Mouse (Mus musculus) intestine, embryonic 14.5 days (tissue): ENCODE measurements around the gene Cdkn2c. TPM values are rescaled to one million over a fixed set of nuclear protein-coding genes. Genes with fewer than 3 reads are reported as not detected.
A peak's percentile ranks its signal among the peaks of the same experiment; 100 is the strongest.

Experiments
- ATAC-seq: fragments of 200-750 bp; cut with Nextera tagmentation; replicated peaks from 2 replicates; pipeline ENCODE4 v1.8.0; 2017; ENCODE audit warnings: low read depth, moderate number of reproducible peaks, moderate TSS enrichment, moderate library complexity; ENCODE audit not compliant: low FRiP score, low TSS enrichment
- DNase-seq: peaks from one replicate; pipeline ENCODE4 v3.0.0-alpha.2; 2018; ENCODE audit warnings: low spot score
- H3K27ac ChIP-seq: fragments of 300-500 bp; sonication (generic); 2 replicates; pipeline ENCODE4 v1.5.1; 2014; ENCODE audit warnings: low read depth, mild to moderate bottlenecking, control low read depth
- H3K27me3 ChIP-seq: fragments of 300-500 bp; sonication (generic); replicated peaks from 2 replicates; pipeline ENCODE4 v1.6.1; 2014; ENCODE audit warnings: low read length, control low read depth; ENCODE audit not compliant: control insufficient read depth, insufficient read depth
- H3K36me3 ChIP-seq: fragments of 300-500 bp; sonication (generic); 2 replicates; pipeline ENCODE4 v1.6.1; 2014; ENCODE audit warnings: low read length, control low read depth; ENCODE audit not compliant: control insufficient read depth, insufficient read depth
- H3K4me1 ChIP-seq: fragments of 300-500 bp; sonication (generic); replicated peaks from 2 replicates; pipeline ENCODE4 v1.6.1; 2014; ENCODE audit warnings: low read length, control low read depth, mixed read lengths; ENCODE audit not compliant: control insufficient read depth, insufficient read depth
- H3K4me2 ChIP-seq: fragments of 300-500 bp; sonication (generic); 2 replicates; pipeline ENCODE4 v1.6.1; 2014; ENCODE audit warnings: low read length
- H3K4me3 ChIP-seq: fragments of 300-500 bp; sonication (generic); 2 replicates; pipeline ENCODE4 v1.5.1; 2014; ENCODE audit warnings: low read depth, low read length, control low read depth, mixed read lengths
- H3K9ac ChIP-seq: fragments of 300-500 bp; sonication (generic); 2 replicates; pipeline ENCODE4 v1.6.1; 2014; ENCODE audit warnings: mild to moderate bottlenecking, low read length
- H3K9me3 ChIP-seq: fragments of 300-500 bp; sonication (generic); 2 replicates; pipeline ENCODE4 v1.6.1; 2016; ENCODE audit warnings: low read length, control low read depth; ENCODE audit not compliant: control insufficient read depth
- WGBS: fragments of 180-500 bp; shearing (Covaris S2); extraction: QIAGEN DNeasy Blood & Tissue Kit; methylation state at CpG from one replicate; pipeline ENCODE4 v1.1.7; 2014; 5-methylcytosine and 5-hydroxymethylcytosine counted together
- polyA plus RNA-seq: library from polyadenylated mRNA; unstranded; fragments of >200 nt; fragmentation: Nextera tagmentation; extraction: Ambion mirVana; gene quantifications from 2 replicates; pipeline ENCODE4 v1.2.1, GENCODE M21; 2014

Cdkn2c gene
- polyA plus RNA-seq, 1 experiment from 2014 or later, result 5.7 TPM

DNA sequence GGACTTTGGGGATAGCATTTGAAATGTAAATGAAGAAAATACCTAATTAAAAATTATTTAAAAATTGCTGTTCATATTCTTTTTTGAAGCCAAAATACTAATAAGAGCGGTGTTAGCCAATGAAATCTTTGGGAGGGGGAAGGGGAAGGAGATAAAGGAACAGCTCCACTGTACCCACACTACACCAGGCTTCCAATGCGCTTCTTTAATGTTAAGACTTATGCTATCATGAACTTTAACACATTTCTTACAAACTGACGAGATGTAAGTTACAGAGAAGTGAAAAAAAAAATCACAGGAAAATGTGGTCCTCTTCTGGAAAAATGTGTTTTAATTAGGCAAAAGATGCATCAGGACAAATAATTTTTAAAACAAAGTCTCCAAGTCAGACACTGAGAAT, 6.4 kb downstream of the Cdkn2c start:
- no peak overlapping the region for H3K4me2 ChIP-seq
- 27% methylated on average over 3 of the region's 3 CpGs for WGBS
- ATAC-seq, result no peak
- H3K36me3 ChIP-seq, result no peaks in the 10 kb centered on the region
- H3K4me1 ChIP-seq, result peaks cover 15% of the 10 kb centered on the region
- no peak overlapping the region for H3K4me3 ChIP-seq
- H3K9me3 ChIP-seq, result no peaks in the 10 kb centered on the region
- H3K27me3 ChIP-seq, result peaks cover 93% of the 10 kb centered on the region
- no peak overlapping the region for H3K27ac ChIP-seq
- H3K9ac ChIP-seq, result no peak overlapping the region
- no peak for DNase-seq

- DNase-seq, result no peak
- 13% methylated on average over 2 of the region's 2 CpGs for WGBS
- no peaks in the 10 kb centered on the region for H3K36me3 ChIP-seq
- H3K27me3 ChIP-seq, result peaks cover 93% of the 10 kb centered on the region
- H3K4me1 ChIP-seq, result peaks cover 7% of the 10 kb centered on the region; the same call in 1 of the 2 replicates
- ATAC-seq, result no peak
- H3K9me3 ChIP-seq, result no peaks in the 10 kb centered on the region
- H3K4me3 ChIP-seq, result no peak overlapping the region
- H3K4me2 ChIP-seq, result no peak overlapping the region
- H3K9ac ChIP-seq, result no peak overlapping the region
- H3K27ac ChIP-seq, result no peak overlapping the region
Measured at GRCm38 (mm10) chr4:109659571-109659970, 7.4 kb downstream of the Cdkn2c start.

DNA sequence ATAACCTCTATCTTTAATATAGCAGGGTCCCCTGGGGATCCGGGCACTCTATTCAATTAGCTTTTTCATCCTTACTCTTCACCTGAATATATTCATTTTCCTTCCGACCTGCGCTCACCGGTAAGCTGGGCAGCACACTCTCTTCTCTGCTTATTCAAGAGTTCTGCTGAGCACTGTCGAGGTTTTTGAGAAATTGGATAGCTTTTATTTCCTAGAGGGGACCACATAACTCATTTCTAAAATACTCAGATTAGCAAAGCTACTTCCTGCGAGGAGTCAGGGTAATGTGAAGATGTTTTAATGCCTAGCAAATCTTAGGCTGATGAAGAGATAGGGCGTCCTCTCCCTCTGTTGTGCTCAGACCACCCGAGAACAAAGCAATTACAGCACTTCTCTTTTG, 8.2 kb downstream of the Cdkn2c start:
- H3K4me3 ChIP-seq, result no peak overlapping the region
- no peak overlapping the region for H3K9ac ChIP-seq
- 3% methylated on average over 8 of the region's 8 CpGs for WGBS
- no peak overlapping the region for H3K4me2 ChIP-seq
- no peak for DNase-seq
- ATAC-seq, result no peak
- H3K27ac ChIP-seq, result no peak overlapping the region
- H3K4me1 ChIP-seq, result peaks cover 7% of the 10 kb centered on the region; the same call in 1 of the 2 replicates
- no peaks in the 10 kb centered on the region for H3K9me3 ChIP-seq
- peaks cover 93% of the 10 kb centered on the region for H3K27me3 ChIP-seq
- H3K36me3 ChIP-seq, result no peaks in the 10 kb centered on the region

DNA sequence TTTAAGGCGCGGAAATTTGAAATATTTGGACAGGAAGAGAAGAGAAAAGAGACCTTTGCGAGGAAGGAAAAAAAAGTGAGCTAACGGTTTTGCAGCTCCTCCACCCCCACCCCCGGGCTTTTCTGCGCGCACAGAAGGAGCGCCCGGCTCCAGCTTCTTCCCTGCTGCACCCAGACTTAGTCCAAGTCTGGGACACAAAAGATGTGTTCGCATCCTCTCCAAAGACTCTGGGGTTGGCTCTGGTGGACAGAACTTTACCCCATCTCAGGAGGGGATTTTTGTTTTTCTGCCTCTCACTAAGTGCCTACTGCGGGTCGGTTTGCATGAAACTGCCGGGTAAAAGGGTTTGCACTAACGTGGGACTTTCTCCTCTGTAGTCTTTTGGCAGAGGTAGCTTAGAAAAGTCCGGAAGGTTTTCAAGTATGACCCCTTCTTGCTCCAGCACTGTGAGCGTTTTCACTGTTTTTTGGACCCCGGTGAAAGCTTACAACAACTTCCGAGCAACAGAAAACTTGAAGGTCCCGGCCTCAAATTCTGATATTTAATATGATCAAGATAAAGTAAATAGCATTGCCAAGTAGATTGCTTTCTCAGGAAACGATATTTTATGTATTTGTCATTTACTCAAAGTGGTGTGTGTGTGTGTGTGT, 9.0 kb downstream of the Cdkn2c start:
- peaks cover 91% of the 10 kb centered on the region for H3K27me3 ChIP-seq
- 3% methylated on average over 20 of the region's 20 CpGs for WGBS
- DNase-seq, result no peak

DNA sequence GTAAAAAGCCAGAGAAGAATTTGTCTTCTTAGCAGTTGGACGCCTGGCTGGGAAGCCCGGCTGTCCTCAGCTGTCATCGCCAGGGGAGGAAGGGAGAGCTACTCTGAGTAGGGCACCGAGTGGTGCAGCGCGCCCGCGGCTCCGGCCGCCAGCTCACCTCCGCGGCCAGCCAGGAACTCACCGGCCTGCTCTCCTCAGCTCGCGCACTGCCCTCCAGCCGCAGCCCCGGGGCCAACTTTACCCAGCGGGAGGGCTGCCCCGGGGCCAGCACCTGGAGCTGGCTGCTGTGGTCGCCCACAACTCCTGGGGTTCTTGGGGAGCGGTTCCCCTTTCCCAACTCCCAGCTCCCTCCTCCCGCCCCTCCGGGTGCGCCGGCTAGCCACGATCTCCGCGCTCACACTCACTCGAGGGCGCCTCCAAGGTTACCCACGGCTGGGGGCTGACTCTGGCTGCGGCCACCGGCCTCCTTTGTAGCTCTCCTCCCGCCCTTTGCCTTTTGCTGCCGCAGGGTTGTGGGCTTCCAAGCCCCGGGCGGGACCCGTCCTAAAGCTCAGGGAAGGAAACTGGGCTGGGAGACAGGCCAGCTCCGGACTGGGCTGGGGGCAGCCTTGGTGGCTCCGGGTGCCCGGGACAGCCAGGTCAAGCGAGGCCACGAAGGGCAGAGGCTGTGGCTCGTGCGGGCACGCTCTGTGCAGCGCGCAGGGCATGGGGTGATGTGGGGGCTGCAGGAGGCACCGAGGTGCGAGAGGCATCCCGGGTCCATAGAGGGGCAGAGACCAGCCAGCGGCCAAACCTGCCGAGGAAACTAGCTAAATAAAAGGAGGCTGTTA, 9.8 kb downstream of the Cdkn2c start:
- Histone ChIP-seq H3K27ac (no peak overlapping the region), H3K4me2 (peak overlapping the region; percentile 31), H3K9me3 (no peaks in the 10 kb centered on the region), H3K36me3 (no peaks in the 10 kb centered on the region), H3K4me3 (peak overlapping the region; percentile 27), H3K27me3 (peaks cover 87% of the 10 kb centered on the region), H3K9ac (no peak overlapping the region), H3K4me1 (peaks cover 7% of the 10 kb centered on the region; the same call in 1 of the 2 replicates)
- under 1% methylated on average over 48 of the region's 53 CpGs for WGBS
- ATAC-seq (0 out of 2 replicates have a peak, but pooled peaks have one; percentile 62), DNase-seq (peak; percentile 78)

More for the DNA sequence above, 9.0 kb downstream of the Cdkn2c start:
- no peaks in the 10 kb centered on the region for H3K36me3 ChIP-seq
- H3K9me3 ChIP-seq, result no peaks in the 10 kb centered on the region
- no peak overlapping the region for H3K9ac ChIP-seq
- peak overlapping the region; percentile 31 for H3K4me2 ChIP-seq
- peaks cover 7% of the 10 kb centered on the region; the same call in 1 of the 2 replicates for H3K4me1 ChIP-seq
- no peak overlapping the region for H3K27ac ChIP-seq
- ATAC-seq, result no peak
- H3K4me3 ChIP-seq, result peak overlapping the region; percentile 27; the same call in 1 of the 2 replicates

- ATAC-seq, result no peak
- H3K4me2 ChIP-seq, result no peak overlapping the region
- no peak overlapping the region for H3K27ac ChIP-seq
- no peak for DNase-seq
- H3K4me1 ChIP-seq, result peaks cover 7% of the 10 kb centered on the region; the same call in 1 of the 2 replicates
- H3K9ac ChIP-seq, result no peak overlapping the region
- no peaks in the 10 kb centered on the region for H3K9me3 ChIP-seq
- H3K27me3 ChIP-seq, result peaks cover 87% of the 10 kb centered on the region
- H3K36me3 ChIP-seq, result no peaks in the 10 kb centered on the region
- 6% methylated on average over 4 of the region's 4 CpGs for WGBS
- no peak overlapping the region for H3K4me3 ChIP-seq
Measured at GRCm38 (mm10) chr4:109656301-109656700, 10.7 kb downstream of the Cdkn2c start.

DNA sequence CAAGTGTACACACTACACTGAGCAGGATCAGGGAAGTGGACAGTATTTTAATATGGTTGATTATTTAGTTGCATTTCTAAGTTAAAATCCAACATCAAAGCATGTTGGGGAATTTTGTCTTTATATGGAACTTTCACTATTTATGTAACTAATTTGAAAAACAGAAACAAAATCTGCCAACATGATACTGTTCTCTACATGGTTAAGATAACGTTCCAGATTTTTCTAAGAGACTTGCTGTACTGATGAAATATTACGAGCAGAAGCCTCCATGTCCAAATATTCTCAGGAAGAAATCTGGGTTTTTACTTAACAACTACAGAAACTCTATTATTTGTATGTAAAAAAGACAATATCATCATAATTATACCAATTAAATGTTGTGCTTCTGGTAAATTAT, 11.3 kb downstream of the Cdkn2c start:
- H3K27me3 ChIP-seq, result peaks cover 82% of the 10 kb centered on the region
- 46% methylated on average over 2 of the region's 2 CpGs for WGBS
- H3K9me3 ChIP-seq, result no peaks in the 10 kb centered on the region
- ATAC-seq (no peak), DNase-seq (no peak)
- H3K4me2 ChIP-seq, result no peak overlapping the region
- no peak overlapping the region for H3K27ac ChIP-seq
- no peak overlapping the region for H3K9ac ChIP-seq
- H3K36me3 ChIP-seq, result no peaks in the 10 kb centered on the region
- H3K4me1 ChIP-seq, result peaks cover 7% of the 10 kb centered on the region; the same call in 1 of the 2 replicates
- no peak overlapping the region for H3K4me3 ChIP-seq

GRCm38 (mm10) chr4:109654701-109655100, 12.3 kb downstream of the Cdkn2c start:
- no peak overlapping the region for H3K4me3 ChIP-seq
- H3K4me1 ChIP-seq, result peaks cover 7% of the 10 kb centered on the region; the same call in 1 of the 2 replicates
- H3K9me3 ChIP-seq, result no peaks in the 10 kb centered on the region
- DNase-seq (no peak), ATAC-seq (no peak)
- no peak overlapping the region for H3K9ac ChIP-seq
- H3K36me3 ChIP-seq, result no peaks in the 10 kb centered on the region
- H3K27ac ChIP-seq, result no peak overlapping the region
- 59% methylated on average over 2 of the region's 2 CpGs for WGBS
- no peak overlapping the region for H3K4me2 ChIP-seq
- peaks cover 72% of the 10 kb centered on the region for H3K27me3 ChIP-seq
